Mouse (Mus musculus) right cerebral cortex, postnatal 36 days (tissue): ENCODE data around the gene Olfr1318.

ENCODE experiments used
- DNase-seq, 2 experiments: peaks; one replicate each; pipeline ENCODE4 v3.0.0; 2022; ENCODE audit warnings: low spot score in 2 of 2, mixed read lengths in 1 of 2

Gene Olfr1318

DNA sequence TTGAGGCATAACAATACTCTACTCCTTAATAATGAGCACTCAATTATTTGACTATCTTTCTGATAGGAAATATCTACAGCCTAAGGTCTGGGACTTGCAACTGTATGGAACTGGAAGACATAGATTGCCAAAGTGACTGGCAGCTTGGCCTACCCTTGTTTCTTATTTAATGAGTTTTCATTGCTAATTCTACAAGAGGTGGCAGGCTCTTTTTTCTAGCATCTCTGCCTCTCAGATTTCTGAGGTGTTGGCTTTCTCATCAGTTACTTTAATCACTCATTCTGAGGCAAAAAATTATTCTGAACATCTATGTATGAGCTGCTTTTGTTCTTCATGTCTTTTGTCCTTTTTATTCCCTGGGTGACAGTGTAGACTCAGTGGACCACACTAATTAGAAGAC lies at the start of gene Olfr1318:
Gene Olfr1318 (plus strand): TSS at position 301 of the 400 bp plus-strand sequence.
- no peak for DNase-seq

DNA sequence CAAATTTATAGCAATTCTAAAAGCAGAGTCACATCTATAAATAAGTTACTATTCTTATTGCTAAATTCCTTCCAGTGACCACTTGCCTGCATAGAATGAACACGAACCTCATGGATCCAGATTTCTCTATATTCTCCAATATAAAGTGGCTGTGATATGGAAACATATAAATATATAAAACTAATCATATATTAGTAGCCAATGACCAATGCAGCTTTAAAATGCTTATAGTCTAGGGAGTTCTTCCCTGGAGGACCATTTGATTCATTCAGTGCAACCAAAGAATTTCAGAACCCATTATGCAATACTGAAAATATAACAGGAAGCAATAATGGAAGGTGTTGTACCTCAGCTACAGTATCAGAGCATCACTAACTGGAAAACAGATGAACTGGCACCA lies 38.7 kb upstream of the Olfr1318 start, which contains the start of gene Olfr1315-ps1:
Gene Olfr1315-ps1 (minus strand): TSS at position 101 of the 400 bp plus-strand sequence.
- DNase-seq, result no peak

DNA sequence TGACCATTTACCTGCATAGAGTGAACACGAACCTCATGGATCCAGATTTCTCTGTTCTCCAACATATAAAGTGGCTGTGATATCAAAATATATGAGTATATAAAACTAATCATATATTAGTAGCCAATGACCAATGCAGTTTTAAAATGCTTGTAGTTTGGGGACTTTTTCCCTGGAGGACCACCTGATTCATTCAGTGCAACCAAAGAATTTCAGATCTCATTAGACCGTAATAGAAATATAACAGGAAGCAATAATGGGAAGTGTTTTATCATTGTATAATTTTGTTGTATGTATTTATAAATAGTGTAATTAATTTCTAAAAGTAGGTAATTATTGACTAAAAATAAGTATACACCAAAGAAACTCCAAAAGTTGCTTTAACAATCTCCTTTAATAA lies 19.1 kb upstream of the Olfr1318 start, which contains the start of gene Olfr1316:
Gene Olfr1316 (minus strand): TSS at position 101 of the 400 bp plus-strand sequence.
- no peak for DNase-seq

DNA sequence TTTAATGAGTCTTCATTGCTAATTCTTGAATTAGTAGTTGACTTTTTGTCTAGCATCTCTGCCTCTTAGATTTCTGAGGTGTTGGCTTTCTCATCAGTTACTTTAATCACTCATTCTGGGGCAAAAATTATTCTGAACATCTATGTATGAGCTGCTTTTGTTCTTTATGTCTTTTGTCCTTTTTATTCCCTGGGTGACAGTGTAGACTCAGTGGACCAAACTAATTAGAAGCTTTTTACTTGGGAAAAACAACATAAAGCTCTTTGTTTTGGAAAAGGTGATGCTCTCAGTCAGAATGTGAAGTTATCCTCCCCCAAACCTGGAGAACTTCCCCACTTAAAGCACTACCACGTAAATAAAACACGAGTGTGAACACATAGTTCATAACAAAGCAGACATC lies 14.0 kb upstream of the Olfr1318 start, which contains the start of gene Olfr1317:
Gene Olfr1317 (plus strand): TSS at position 301 of the 400 bp plus-strand sequence.
- DNase-seq, result no peak

DNA sequence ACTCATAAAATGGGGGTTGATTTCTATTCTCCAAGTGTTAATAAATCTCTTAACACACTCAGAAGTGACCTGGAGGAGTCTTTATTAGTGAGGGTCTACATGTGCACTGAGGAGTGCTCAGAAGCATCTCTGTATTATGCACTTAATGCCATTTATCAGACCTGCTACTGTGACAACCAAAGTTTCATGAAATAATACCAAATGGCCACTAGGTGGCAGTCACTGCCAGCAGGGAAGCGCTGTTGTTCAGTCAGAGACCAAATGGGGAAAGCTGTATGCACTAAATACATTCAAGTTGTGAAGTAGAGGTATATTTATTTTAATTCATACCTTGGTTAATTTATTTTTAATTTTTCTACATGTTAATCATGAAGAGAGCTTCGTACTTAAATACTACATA lies 42.9 kb downstream of the Olfr1318 start:
- peak; percentile 14 to 16 for DNase-seq

DNA sequence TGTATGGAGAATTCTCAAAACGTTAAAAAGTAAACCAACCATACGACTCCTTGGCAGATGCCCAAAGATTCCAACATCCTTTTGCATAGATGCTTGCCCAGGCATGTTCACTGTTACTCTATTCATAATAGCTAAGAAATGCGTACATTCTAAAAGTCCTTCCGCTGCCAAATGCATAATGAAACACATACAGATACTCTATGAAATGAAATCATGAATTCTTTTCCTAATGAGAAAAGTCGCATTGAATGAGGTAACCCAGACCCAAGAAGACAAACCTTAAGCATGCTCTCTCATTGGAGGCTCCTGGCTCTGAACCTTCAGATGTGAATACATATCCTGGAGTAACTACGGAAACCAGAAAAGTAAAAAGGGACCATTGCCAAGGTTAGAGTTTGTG lies 49.1 kb downstream of the Olfr1318 start:
- no peak for DNase-seq
